Mouse (Mus musculus) stomach, postnatal 0 days (tissue): Measurements from ENCODE around the gene Ehd4.

Experiments
- CTCF ChIP-seq: IDR thresholded peaks from 2 replicates; pipeline ENCODE4 v1.5.1; 2016; ENCODE audit warnings: antibody characterized with exemption, low read depth, mild to moderate bottlenecking, moderate library complexity
- EP300 ChIP-seq: optimal IDR thresholded peaks from 2 replicates; pipeline ENCODE3; 2016; ENCODE audit warnings: antibody characterized with exemption

- TF ChIP-seq CTCF (no peak), EP300 (no peak)
Measured at GRCm38 (mm10) chr2:120146543-120146942, 7.9 kb downstream of the Ehd4 start.
